Mouse (Mus musculus) frontal cortex, adult (tissue): ENCODE results near the gene Tmem120b.

Source experiments
- ATAC-seq: cut with Nextera tagmentation; 2 replicates; pipeline ENCODE4 v1.9.2; 2017; ENCODE audit warnings: mild to moderate bottlenecking, moderate library complexity, mixed read lengths; ENCODE audit not compliant: low TSS enrichment

Tmem120b gene

GRCm38 (mm10) chr5:123128426-123129169, 60.4 kb downstream of the Tmem120b start:
- ATAC-seq: no peak

GRCm38 (mm10) chr5:123129170-123129757, 61.0 kb downstream of the Tmem120b start:
- ATAC-seq: no peak

GRCm38 (mm10) chr5:123130030-123130813, 62.0 kb downstream of the Tmem120b start:
- ATAC-seq: no peak

- ATAC-seq: no peak
Measured at GRCm38 (mm10) chr5:123130814-123131148, 62.6 kb downstream of the Tmem120b start.

GRCm38 (mm10) chr5:123132308-123133071, 64.3 kb downstream of the Tmem120b start, which contains the start of gene Rhof:
TSS of gene Rhof (minus strand) at chr5:123132692.
- peak; percentile 45 for ATAC-seq

GRCm38 (mm10) chr5:123133083-123133783, 65.0 kb downstream of the Tmem120b start:
- ATAC-seq: 0 out of 2 replicates have a peak, but pooled peaks have one; percentile 5

- ATAC-seq: no peak
Measured at GRCm38 (mm10) chr5:123133784-123134143, 65.5 kb downstream of the Tmem120b start.

- ATAC-seq: no peak
Measured at GRCm38 (mm10) chr5:123134186-123134874, 66.1 kb downstream of the Tmem120b start.

- ATAC-seq: no peak
Measured at GRCm38 (mm10) chr5:123134875-123135382, 66.7 kb downstream of the Tmem120b start.

GRCm38 (mm10) chr5:123135471-123136360, 67.5 kb downstream of the Tmem120b start:
- ATAC-seq: no peak

GRCm38 (mm10) chr5:123136361-123137043, 68.3 kb downstream of the Tmem120b start:
- ATAC-seq: no peak

- no peak for ATAC-seq
Measured at GRCm38 (mm10) chr5:123137044-123137909, 69.1 kb downstream of the Tmem120b start.

GRCm38 (mm10) chr5:123137910-123138229, 69.7 kb downstream of the Tmem120b start:
- no peak for ATAC-seq

GRCm38 (mm10) chr5:123138230-123138911, 70.2 kb downstream of the Tmem120b start:
- ATAC-seq: no peak

GRCm38 (mm10) chr5:123138953-123139721, 70.9 kb downstream of the Tmem120b start:
- ATAC-seq: peak; percentile 36
